Comparison of ENCODE assay signal across 8 mouse cellular contexts in the genomic region with DNA sequence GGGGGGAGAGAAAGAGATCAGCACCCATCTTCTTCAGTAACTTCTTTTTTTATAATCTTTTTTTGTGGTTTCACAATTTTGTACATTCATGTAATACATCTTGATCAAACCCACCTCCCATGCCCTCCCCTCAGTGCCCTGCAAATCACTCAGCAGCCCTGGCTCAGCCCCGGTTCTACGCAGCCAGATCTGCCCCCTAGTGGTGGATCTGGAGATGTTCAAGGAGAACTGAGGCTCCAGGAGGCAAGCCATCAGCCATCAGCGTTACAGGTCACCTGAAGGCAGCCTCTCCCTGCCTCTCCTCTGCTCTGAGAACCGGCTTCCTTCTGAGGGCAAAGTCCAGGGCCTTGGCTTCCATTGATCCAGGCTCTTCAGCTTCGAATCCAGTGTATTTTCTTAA.
DNase-seq lines count a peak whose midpoint lies in the region; ATAC-seq and TF ChIP-seq lines count a peak whose summit lies in the region.

No protein-coding gene starts in this region.

- H3K4me3 ChIP-seq in kidney, postnatal 0 days (replicated peaks; ENCODE audit: low read depth, low read length): no peak overlapping the region
- H3K4me3 ChIP-seq in kidney, embryonic 16.5 days (ENCODE audit: low read length): no peak overlapping the region
- no peak overlapping the region for H3K4me3 ChIP-seq in C2C12 (ENCODE audit: insufficient read depth, poor library complexity, severe bottlenecking)

- no peaks in the 10 kb centered on the region for H3K79me3 ChIP-seq in C2C12 (ENCODE audit: low read depth)

- peak; percentile 35 for DNase-seq in kidney, postnatal 0 days (ENCODE audit: low spot score)
- DNase-seq in 3T3-L1 (ENCODE audit: low read depth, low spot score): peak; percentile 33
- peak; percentile 44 to 53 for DNase-seq in cerebellum, postnatal 36 days
- DNase-seq in retina, postnatal 1 day: peak; percentile 50
- DNase-seq in thymus, adult 18-20 months: no peak
- no peak for DNase-seq in thymus, postnatal 0 days (ENCODE audit: low spot score)

- no peak overlapping the region for H3K9ac ChIP-seq in kidney, postnatal 0 days (ENCODE audit: low read depth, low read length)
- no peak overlapping the region for H3K9ac ChIP-seq in kidney, embryonic 16.5 days (replicated peaks; ENCODE audit: low read length)

- H3K9me3 ChIP-seq in kidney, postnatal 0 days (replicated peaks; ENCODE audit: low read length): no peaks in the 10 kb centered on the region
- no peaks in the 10 kb centered on the region for H3K9me3 ChIP-seq in kidney, embryonic 16.5 days (ENCODE audit: low read length)

- peak; percentile 70 for TF ChIP-seq CTCF in kidney, postnatal 0 days (IDR thresholded peaks at IDR 0.05; ENCODE audit: low read depth)
- TF ChIP-seq CTCF in C2C12 (IDR thresholded peaks at IDR 0.05; ENCODE audit: control insufficient read depth, insufficient read depth, insufficient read length): peak; percentile 9

- no peak overlapping the region for H3K27ac ChIP-seq in kidney, postnatal 0 days
- H3K27ac ChIP-seq in kidney, embryonic 16.5 days (ENCODE audit: low read length): no peak overlapping the region

- H3K4me2 ChIP-seq in kidney, postnatal 0 days (ENCODE audit: low read length): no peak overlapping the region
- H3K4me2 ChIP-seq in kidney, embryonic 16.5 days (replicated peaks; ENCODE audit: low read depth, low read length): no peak overlapping the region

- 18% methylated on average over 5 of the region's 5 CpGs for WGBS in kidney, postnatal 0 days
- WGBS in kidney, embryonic 16.5 days: 18% methylated on average over 5 of the region's 5 CpGs

- H3K4me1 ChIP-seq in kidney, postnatal 0 days (replicated peaks; ENCODE audit: insufficient read depth, low read length): no peaks in the 10 kb centered on the region
- no peaks in the 10 kb centered on the region for H3K4me1 ChIP-seq in kidney, embryonic 16.5 days (ENCODE audit: insufficient read depth, low read length)

- no peaks in the 10 kb centered on the region for H3K79me2 ChIP-seq in C2C12 (ENCODE audit: control insufficient read depth, insufficient read depth)

- H3K27me3 ChIP-seq in kidney, postnatal 0 days (ENCODE audit: insufficient read depth, low read length): no peaks in the 10 kb centered on the region
- H3K27me3 ChIP-seq in kidney, embryonic 16.5 days (ENCODE audit: insufficient read depth, low read length): no peaks in the 10 kb centered on the region
- no peaks in the 10 kb centered on the region for H3K27me3 ChIP-seq in C2C12 (ENCODE audit: control insufficient read depth, insufficient read depth, insufficient read length)

- no peak overlapping the region for H3ac ChIP-seq in C2C12 (ENCODE audit: control insufficient read depth, insufficient read length, low read depth)

- ATAC-seq in kidney, postnatal 0 days (replicated peaks; ENCODE audit: low FRiP score, low read depth): no peak
- no peak for ATAC-seq in kidney, embryonic 16.5 days (ENCODE audit: low FRiP score, low TSS enrichment)

- no peaks in the 10 kb centered on the region for H3K36me3 ChIP-seq in kidney, postnatal 0 days (ENCODE audit: insufficient read depth, low read length)
- H3K36me3 ChIP-seq in kidney, embryonic 16.5 days (ENCODE audit: insufficient read depth, low read length): no peaks in the 10 kb centered on the region
- no peaks in the 10 kb centered on the region for H3K36me3 ChIP-seq in C2C12 (ENCODE audit: control insufficient read depth, insufficient read depth)

TF ChIP-seq in C2C12, 6 proteins besides CTCF, POLR2A, EP300 and RAD21:
- TF ChIP-seq USF1 (IDR thresholded peaks at IDR 0.05; ENCODE audit: low read depth) (no peak), MYOG (IDR thresholded peaks at IDR 0.05; ENCODE audit: control insufficient read depth, extremely low read depth, insufficient read length) (no peak), MYOD1 (IDR thresholded peaks at IDR 0.05; ENCODE audit: control insufficient read depth, insufficient read length, low read depth) (no peak), FOSL1 (IDR thresholded peaks at IDR 0.05; ENCODE audit: insufficient read depth, low read length, poor library complexity, severe bottlenecking) (no peak), MAX (IDR thresholded peaks at IDR 0.05) (no peak), CEBPB (IDR thresholded peaks at IDR 0.05; ENCODE audit: low read depth) (no peak)

Comparison
In these comparisons a context has a peak if more than half of its experiments do, and no peak if none do; other contexts are left out.
1. DNase-seq: peak in kidney, postnatal 0 days (single experiment), 3T3-L1 (single experiment), cerebellum, postnatal 36 days (2 of 2) and retina, postnatal 1 day (single experiment); none in thymus, adult 18-20 months (0 of 2) and thymus, postnatal 0 days (single experiment).